Mouse (Mus musculus): ENCODE data around the gene Tex48. TPM values are rescaled to one million over a fixed set of nuclear protein-coding genes. Genes with fewer than 3 reads are reported as not detected.

Tex48 gene
- total RNA-seq (2014; rRNA removed) (not detected in 2 replicates), polyA plus RNA-seq (2015; fragmentation: Nextera tagmentation; extraction: Ambion mirVana) (not detected in 2 replicates)

DNA sequence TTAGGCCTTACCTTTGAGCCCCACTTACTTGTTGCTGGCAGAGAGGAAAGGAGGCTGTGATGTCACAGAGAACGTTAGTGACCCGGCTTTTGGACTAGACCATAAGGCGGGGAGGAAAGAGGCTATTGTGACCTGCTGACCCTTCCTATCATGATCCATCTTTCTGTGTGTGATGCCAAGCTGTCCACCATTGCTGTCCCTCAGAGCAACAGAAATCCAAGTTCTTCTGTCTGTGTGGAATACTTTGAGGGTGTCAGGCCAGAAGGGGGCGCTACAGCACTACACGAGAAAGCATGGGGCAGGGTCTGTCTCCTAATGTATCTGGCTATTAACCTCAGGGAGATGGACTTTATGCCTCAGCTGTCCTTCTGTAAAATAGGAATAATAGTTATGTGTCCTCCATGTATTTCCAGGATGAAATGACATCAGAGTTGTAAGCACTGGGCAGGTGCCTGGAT lies at the start of gene Tex48:
Gene Tex48, minus strand, starts transcription at position 51 of the 458 bp plus-strand sequence.
- no peak for DNase-seq (ENCODE audit: low spot score)
- no peak within 1 kb of the TSS for H3K9ac ChIP-seq (replicated peaks; ENCODE audit: low read length)
- H3K36me3 ChIP-seq (ENCODE audit: insufficient read depth, low read length), result no peaks in the 10 kb centered on the region
- peak; percentile 46 for TF ChIP-seq CTCF (IDR thresholded peaks at IDR 0.05; ENCODE audit: low read depth)
- no peaks in the 10 kb centered on the region for H3K27me3 ChIP-seq (ENCODE audit: insufficient read depth, low read length)
- no peak for ATAC-seq
- H3K4me2 ChIP-seq (ENCODE audit: low read depth, low read length), result no peak within 1 kb of the TSS
- 58% methylated on average over 5 of the region's 5 CpGs for WGBS
- no peak within 1 kb of the TSS for H3K4me3 ChIP-seq (ENCODE audit: low read length)
- no peaks in the 10 kb centered on the region for H3K4me1 ChIP-seq (ENCODE audit: insufficient read depth, low read length)
- no peak within 1 kb of the TSS for H3K27ac ChIP-seq
- no peaks in the 10 kb centered on the region for H3K9me3 ChIP-seq (ENCODE audit: low read length)

- no peak for DNase-seq (ENCODE audit: low spot score)
- no peak for TF ChIP-seq CTCF (IDR thresholded peaks at IDR 0.05; ENCODE audit: low read depth)
Observed at GRCm38 (mm10) chr4:63668255-63668654, 46.0 kb upstream of the Tex48 start.

GRCm38 (mm10) chr4:63665738-63666137 lies 43.5 kb upstream of the Tex48 start:
- DNase-seq (ENCODE audit: low spot score), result peak; percentile 77
- no peaks in the 10 kb centered on the region for H3K27me3 ChIP-seq (ENCODE audit: insufficient read depth, low read length)

More at GRCm38 (mm10) chr4:63668255-63668654, 46.0 kb upstream of the Tex48 start:
- 46% methylated on average over 4 of the region's 4 CpGs for WGBS
- H3K27me3 ChIP-seq (ENCODE audit: insufficient read depth, low read length), result no peaks in the 10 kb centered on the region
- H3K27ac ChIP-seq, result no peak overlapping the region
- H3K4me1 ChIP-seq (ENCODE audit: insufficient read depth, low read length), result no peaks in the 10 kb centered on the region
- no peak overlapping the region for H3K4me2 ChIP-seq (ENCODE audit: low read depth, low read length)
- H3K9me3 ChIP-seq (ENCODE audit: low read length), result no peaks in the 10 kb centered on the region
- H3K4me3 ChIP-seq (ENCODE audit: low read length), result no peak overlapping the region
- no peaks in the 10 kb centered on the region for H3K36me3 ChIP-seq (ENCODE audit: insufficient read depth, low read length)
- no peak overlapping the region for H3K9ac ChIP-seq (replicated peaks; ENCODE audit: low read length)
- no peak for ATAC-seq

GRCm38 (mm10) chr4:63663279-63663678 lies 41.1 kb upstream of the Tex48 start, which contains the start of gene Gm11214:
Gm11214 (minus strand) TSS chr4:63663379.
- H3K4me2 ChIP-seq (ENCODE audit: low read depth, low read length), result no peak within 1 kb of the TSS
- no peak for DNase-seq (ENCODE audit: low spot score)
- no peaks in the 10 kb centered on the region for H3K36me3 ChIP-seq (ENCODE audit: insufficient read depth, low read length)
- no peak for ATAC-seq
- no peak within 1 kb of the TSS for H3K4me3 ChIP-seq (ENCODE audit: low read length)
- H3K9ac ChIP-seq (replicated peaks; ENCODE audit: low read length), result no peak within 1 kb of the TSS
- no peaks in the 10 kb centered on the region for H3K9me3 ChIP-seq (ENCODE audit: low read length)
- H3K4me1 ChIP-seq (ENCODE audit: insufficient read depth, low read length), result no peaks in the 10 kb centered on the region
- H3K27me3 ChIP-seq (ENCODE audit: insufficient read depth, low read length), result no peaks in the 10 kb centered on the region
- H3K27ac ChIP-seq, result no peak within 1 kb of the TSS
- WGBS, result 91% methylated on average over 6 of the region's 6 CpGs
- no peak for TF ChIP-seq CTCF (IDR thresholded peaks at IDR 0.05; ENCODE audit: low read depth)

More at GRCm38 (mm10) chr4:63665738-63666137, 43.5 kb upstream of the Tex48 start:
- 40% methylated on average over 7 of the region's 7 CpGs for WGBS
- peak; percentile 80 for ATAC-seq
- Histone ChIP-seq H3K9me3 (ENCODE audit: low read length) (no peaks in the 10 kb centered on the region), H3K9ac (replicated peaks; ENCODE audit: low read length) (no peak overlapping the region), H3K4me2 (ENCODE audit: low read depth, low read length) (no peak overlapping the region), H3K27ac (no peak overlapping the region), H3K4me1 (ENCODE audit: insufficient read depth, low read length) (no peaks in the 10 kb centered on the region), H3K4me3 (ENCODE audit: low read length) (no peak overlapping the region), H3K36me3 (ENCODE audit: insufficient read depth, low read length) (no peaks in the 10 kb centered on the region)
- TF ChIP-seq CTCF (IDR thresholded peaks at IDR 0.05; ENCODE audit: low read depth), result no peak

DNA sequence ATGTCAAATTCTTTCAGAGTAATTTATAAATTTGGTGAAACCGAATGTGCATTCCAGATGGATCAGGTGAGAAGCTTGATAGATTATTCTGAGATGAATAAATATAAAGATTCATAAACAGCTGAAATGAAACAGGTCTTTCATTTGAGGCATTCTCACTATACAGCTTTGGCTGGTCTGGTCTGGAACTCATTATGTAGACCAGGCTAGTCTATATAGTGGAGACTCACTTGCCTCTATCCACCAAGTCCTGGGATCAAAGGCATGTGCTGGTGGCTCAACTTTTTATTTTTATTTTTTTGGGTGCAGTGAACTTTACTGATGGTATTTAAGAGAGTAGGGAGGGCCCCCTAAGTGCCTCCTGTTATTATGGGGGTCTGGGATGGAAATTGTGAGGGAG lies 39.6 kb upstream of the Tex48 start:
- no peak overlapping the region for H3K9ac ChIP-seq (replicated peaks; ENCODE audit: low read length)
- H3K4me2 ChIP-seq (ENCODE audit: low read depth, low read length), result no peak overlapping the region
- no peak for ATAC-seq
- no peak overlapping the region for H3K4me3 ChIP-seq (ENCODE audit: low read length)
- no peaks in the 10 kb centered on the region for H3K27me3 ChIP-seq (ENCODE audit: insufficient read depth, low read length)
- no peaks in the 10 kb centered on the region for H3K9me3 ChIP-seq (ENCODE audit: low read length)
- no peaks in the 10 kb centered on the region for H3K4me1 ChIP-seq (ENCODE audit: insufficient read depth, low read length)
- no peak overlapping the region for H3K27ac ChIP-seq
- H3K36me3 ChIP-seq (ENCODE audit: insufficient read depth, low read length), result no peaks in the 10 kb centered on the region
- no peak for TF ChIP-seq CTCF (IDR thresholded peaks at IDR 0.05; ENCODE audit: low read depth)
- no peak for DNase-seq (ENCODE audit: low spot score)
- WGBS, result 34% methylated on average over 1 of the region's 1 CpGs

GRCm38 (mm10) chr4:63661426-63661825 lies 39.2 kb upstream of the Tex48 start:
- H3K4me3 ChIP-seq (ENCODE audit: low read length), result no peak overlapping the region
- H3K36me3 ChIP-seq (ENCODE audit: insufficient read depth, low read length), result no peaks in the 10 kb centered on the region
- no peak for ATAC-seq
- DNase-seq (ENCODE audit: low spot score), result peak; percentile 17
- no peaks in the 10 kb centered on the region for H3K27me3 ChIP-seq (ENCODE audit: insufficient read depth, low read length)
- no peak for TF ChIP-seq CTCF (IDR thresholded peaks at IDR 0.05; ENCODE audit: low read depth)
- no peaks in the 10 kb centered on the region for H3K4me1 ChIP-seq (ENCODE audit: insufficient read depth, low read length)
- H3K27ac ChIP-seq, result no peak overlapping the region
- no peaks in the 10 kb centered on the region for H3K9me3 ChIP-seq (ENCODE audit: low read length)
- no peak overlapping the region for H3K9ac ChIP-seq (replicated peaks; ENCODE audit: low read length)
- WGBS, result 36% methylated on average over 1 of the region's 1 CpGs
- H3K4me2 ChIP-seq (ENCODE audit: low read depth, low read length), result no peak overlapping the region

- no peak overlapping the region for H3K27ac ChIP-seq
- no peak for TF ChIP-seq CTCF (IDR thresholded peaks at IDR 0.05; ENCODE audit: low read depth)
- H3K4me1 ChIP-seq (ENCODE audit: insufficient read depth, low read length), result no peaks in the 10 kb centered on the region
- no peak overlapping the region for H3K4me3 ChIP-seq (ENCODE audit: low read length)
- DNase-seq (ENCODE audit: low spot score), result no peak
- no peaks in the 10 kb centered on the region for H3K36me3 ChIP-seq (ENCODE audit: insufficient read depth, low read length)
- no peak for ATAC-seq
- no peaks in the 10 kb centered on the region for H3K9me3 ChIP-seq (ENCODE audit: low read length)
- H3K4me2 ChIP-seq (ENCODE audit: low read depth, low read length), result no peak overlapping the region
- H3K27me3 ChIP-seq (ENCODE audit: insufficient read depth, low read length), result no peaks in the 10 kb centered on the region
- no peak overlapping the region for H3K9ac ChIP-seq (replicated peaks; ENCODE audit: low read length)
- 93% methylated on average over 1 of the region's 1 CpGs for WGBS
Observed at GRCm38 (mm10) chr4:63659775-63660174, 37.5 kb upstream of the Tex48 start.
